Mouse (Mus musculus): ENCODE data around the gene Wdr20rt.

DNA sequence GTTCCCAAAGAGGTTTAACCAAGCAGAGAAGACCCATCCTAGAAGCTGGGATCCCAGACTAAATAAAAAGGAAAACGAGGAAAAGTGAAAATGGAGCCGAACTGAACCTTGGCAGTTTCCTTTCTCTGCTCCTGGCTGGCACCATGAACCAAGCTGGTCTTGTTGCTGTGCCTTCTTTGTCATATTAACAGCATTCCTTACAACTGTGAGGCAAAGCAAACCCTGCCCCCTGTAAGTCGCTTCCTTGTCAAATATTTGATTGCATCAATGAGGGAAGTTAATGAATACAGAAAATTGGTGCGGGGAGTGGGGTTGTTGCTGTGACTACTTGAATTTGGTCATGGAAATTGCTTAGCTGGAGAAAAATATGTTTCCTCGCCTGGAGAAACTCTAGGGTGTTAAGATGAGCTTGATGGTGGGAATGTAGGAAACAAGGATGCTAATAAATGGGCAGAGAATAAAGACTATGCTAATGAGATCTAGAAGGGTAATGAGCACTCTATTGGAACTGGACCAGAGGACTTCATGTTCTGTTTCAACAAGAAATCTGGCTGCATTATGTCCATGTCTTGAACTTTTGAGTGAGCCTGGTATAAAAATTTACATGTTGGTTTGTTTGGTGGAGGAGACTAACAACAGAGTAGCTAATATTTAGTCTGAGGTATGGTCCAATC is 43.1 kb downstream of the Wdr20rt start:
- TF ChIP-seq MYOD1 (IDR thresholded peaks at IDR 0.05; ENCODE audit: control insufficient read depth, insufficient read length, low read depth) (no peak), MYOG (IDR thresholded peaks at IDR 0.05; ENCODE audit: control insufficient read depth, extremely low read depth, insufficient read length) (no peak), CTCF (IDR thresholded peaks at IDR 0.05; ENCODE audit: control insufficient read depth, insufficient read depth, insufficient read length) (no peak), MAX (IDR thresholded peaks at IDR 0.05) (no peak), USF1 (IDR thresholded peaks at IDR 0.05; ENCODE audit: low read depth) (no peak)
